Mouse (Mus musculus) liver, embryonic 14.5 days (tissue): ENCODE measurements around the gene Epb41l1. TPM values are rescaled to one million over a fixed set of nuclear protein-coding genes. Genes with fewer than 3 reads are reported as not detected.

Experiments
- ATAC-seq: fragments of 200-750 bp; cut with Nextera tagmentation; 2 replicates; pipeline ENCODE4 v1.8.0; 2017; ENCODE audit warnings: moderate number of reproducible peaks, mild to moderate bottlenecking, moderate library complexity; ENCODE audit not compliant: insufficient read depth
- DNase-seq, 3 experiments: peaks; one replicate each; pipeline ENCODE4 v3.0.0-alpha.2; 2012 to 2013; ENCODE audit warnings: low read depth in 3 of 3, low spot score in 3 of 3
- H3K27ac ChIP-seq: fragments of 300-500 bp; sonication (generic); 2 replicates; pipeline ENCODE4 v1.5.1; 2014; ENCODE audit warnings: moderate library complexity, mild to moderate bottlenecking, control low read depth, inconsistent platforms
- H3K27me3 ChIP-seq: fragments of 300-500 bp; sonication (generic); 2 replicates; pipeline ENCODE4 v1.6.1; 2014; ENCODE audit warnings: mild to moderate bottlenecking, low read length, moderate library complexity; ENCODE audit not compliant: control insufficient read depth, insufficient read depth
- H3K36me3 ChIP-seq: fragments of 300-500 bp; sonication (generic); replicated peaks from 2 replicates; pipeline ENCODE4 v1.6.1; 2014; ENCODE audit warnings: low read depth; ENCODE audit not compliant: control insufficient read depth, insufficient read depth
- H3K4me1 ChIP-seq, 2 experiments: fragments of 200-500 bp in 1 of 2; fragments of 300-500 bp in 1 of 2; sonication (generic) in 1 of 2; replicated peaks; 2 replicates each; pipeline ENCODE4 v1.6.1; 2012 to 2014; ENCODE audit warnings: antibody characterized with exemption in 1 of 2, inconsistent platforms in 1 of 2, low read length in 1 of 2; ENCODE audit not compliant: control insufficient read depth in 2 of 2, insufficient read depth in 2 of 2
- H3K4me2 ChIP-seq: fragments of 300-500 bp; sonication (generic); 2 replicates; pipeline ENCODE4 v1.6.1; 2014; ENCODE audit warnings: low read depth, mild to moderate bottlenecking, control low read depth, moderate library complexity
- H3K4me3 ChIP-seq, 2 experiments: fragments of 200-500 bp in 1 of 2; fragments of 300-500 bp in 1 of 2; sonication (generic) in 1 of 2; 2 replicates each; pipeline ENCODE4 v1.5.1; 2012 to 2014; ENCODE audit warnings: low read depth in 2 of 2, low read length in 2 of 2, mild to moderate bottlenecking in 2 of 2, control low read depth in 1 of 2, inconsistent platforms in 1 of 2, moderate library complexity in 1 of 2; ENCODE audit not compliant: insufficient read depth in 1 of 2
- H3K9ac ChIP-seq: fragments of 300-500 bp; sonication (generic); replicated peaks from 2 replicates; pipeline ENCODE4 v1.6.1; 2014; ENCODE audit warnings: mild to moderate bottlenecking, control low read depth, moderate library complexity
- H3K9me3 ChIP-seq: fragments of 300-500 bp; sonication (generic); 2 replicates; pipeline ENCODE4 v1.6.1; 2016; ENCODE audit warnings: low read length, mixed read lengths; ENCODE audit not compliant: control insufficient read depth
- CTCF ChIP-seq: IDR thresholded peaks from 2 replicates; pipeline ENCODE4 v1.5.1; 2016; ENCODE audit warnings: antibody characterized with exemption, low read depth, control low read depth
- EP300 ChIP-seq: IDR thresholded peaks from 2 replicates; pipeline ENCODE4 v1.6.1; 2016; ENCODE audit warnings: antibody characterized with exemption, low read depth
- WGBS: fragments of 180-500 bp; shearing (Covaris S2); extraction: QIAGEN DNeasy Blood & Tissue Kit; methylation state at CpG from one replicate; pipeline ENCODE4 v1.1.7; 2014; ENCODE audit not compliant: insufficient replicate concordance; 5-methylcytosine and 5-hydroxymethylcytosine counted together
- polyA plus RNA-seq, 2 experiments: library from polyadenylated mRNA; depleted of rRNA in 1 of 2; stranded (reverse) in 1 of 2; unstranded in 1 of 2; fragments of >200 nt; fragmentation: Nextera tagmentation in 1 of 2; extraction: Ambion mirVana in 1 of 2; gene quantifications; 2 replicates each; pipeline versions ENCODE4 v1.2.1 to v1.2.3; 2012 to 2014

Epb41l1 gene
- polyA plus RNA-seq, 2 experiments = 0.46 to 2.5 TPM

DNA sequence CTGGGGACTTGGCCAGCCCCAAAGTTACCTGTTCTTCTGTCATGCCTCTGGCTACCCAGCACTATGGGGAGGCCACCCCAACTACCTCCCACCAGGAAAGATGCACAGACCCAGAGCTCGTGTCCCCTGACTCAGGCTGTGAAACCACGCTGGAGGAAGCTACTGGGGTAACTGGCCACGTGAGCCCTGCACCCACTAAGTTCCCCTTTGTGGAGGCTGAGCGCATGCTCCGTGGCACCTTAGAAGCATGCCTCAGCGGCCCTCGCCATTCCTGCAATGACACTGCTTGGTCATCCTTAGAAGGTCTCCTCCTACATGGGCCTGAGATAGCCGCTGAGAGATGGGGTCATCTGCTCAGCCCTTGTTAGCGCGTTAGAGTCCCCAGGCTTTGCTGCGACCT is 102.3 kb downstream of the Epb41l1 start:
- Histone ChIP-seq H3K4me3 (no peak overlapping the region), H3K4me2 (no peak overlapping the region), H3K4me1 (no peaks in the 10 kb centered on the region), H3K9me3 (no peaks in the 10 kb centered on the region), H3K36me3 (no peaks in the 10 kb centered on the region), H3K9ac (no peak overlapping the region), H3K27me3 (no peaks in the 10 kb centered on the region), H3K27ac (no peak overlapping the region)
- ATAC-seq (no peak; the same call in 1 of the 2 replicates), DNase-seq (no peak)
- no peak for TF ChIP-seq EP300
- TF ChIP-seq CTCF = no peak
- 44% methylated on average over 11 of the region's 11 CpGs for WGBS

DNA sequence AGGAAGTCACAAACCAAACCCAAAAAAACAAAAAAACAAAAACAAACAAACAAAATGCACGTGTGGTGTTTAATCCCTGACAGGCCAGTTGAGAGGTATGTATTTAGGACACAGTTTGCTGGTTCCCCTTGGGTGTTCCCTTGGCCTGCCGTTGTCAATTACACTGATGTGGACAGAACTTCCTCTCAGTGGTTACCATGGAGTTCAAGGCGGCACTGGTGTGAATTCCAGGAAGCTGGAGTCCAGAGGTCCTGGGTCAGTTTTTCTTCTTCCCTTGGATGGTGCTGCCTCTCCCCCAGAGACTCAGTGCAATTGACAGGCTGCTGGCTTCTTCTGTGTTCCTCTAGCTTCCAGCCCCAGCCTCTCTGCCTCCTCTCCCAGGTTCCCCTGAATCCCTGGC is 103.4 kb downstream of the Epb41l1 start:
- 22% methylated on average over 3 of the region's 3 CpGs for WGBS
- Histone ChIP-seq H3K4me2 (no peak overlapping the region), H3K36me3 (no peaks in the 10 kb centered on the region), H3K9me3 (no peaks in the 10 kb centered on the region), H3K27me3 (no peaks in the 10 kb centered on the region), H3K4me3 (no peak overlapping the region), H3K27ac (no peak overlapping the region), H3K4me1 (no peaks in the 10 kb centered on the region), H3K9ac (no peak overlapping the region)
- TF ChIP-seq EP300 = no peak
- no peak for TF ChIP-seq CTCF
- no peak for DNase-seq
- no peak for ATAC-seq

DNA sequence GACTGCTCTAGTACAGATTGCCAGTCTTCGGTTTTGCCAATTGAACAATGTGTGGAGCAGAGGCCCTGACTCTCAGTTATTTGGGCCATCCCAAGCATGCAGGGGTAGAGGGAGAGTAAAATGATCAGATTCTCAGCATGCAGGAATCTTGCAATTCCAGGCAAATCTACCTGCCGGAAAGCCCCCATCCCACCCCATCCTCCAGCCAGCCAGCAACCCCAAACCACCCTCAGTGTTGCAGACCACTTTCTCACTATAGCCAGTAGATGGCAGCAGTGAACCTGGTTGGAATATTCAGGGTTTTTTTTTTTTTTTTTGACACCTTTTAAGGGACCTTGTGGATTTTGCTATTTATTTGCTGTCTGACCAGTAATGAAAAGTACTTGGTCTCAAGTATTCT is 109.0 kb downstream of the Epb41l1 start:
- H3K27me3 ChIP-seq = no peaks in the 10 kb centered on the region
- no peaks in the 10 kb centered on the region for H3K4me1 ChIP-seq
- no peaks in the 10 kb centered on the region for H3K9me3 ChIP-seq
- no peaks in the 10 kb centered on the region for H3K36me3 ChIP-seq
- no peak overlapping the region for H3K9ac ChIP-seq
- peak in 2 of 3 experiments; percentile 11 to 33 for DNase-seq
- no peak overlapping the region for H3K4me3 ChIP-seq
- no peak overlapping the region for H3K4me2 ChIP-seq
- ATAC-seq = no peak
- H3K27ac ChIP-seq = no peak overlapping the region
- no peak for TF ChIP-seq EP300
- TF ChIP-seq CTCF = peak; percentile 80
- WGBS = 35% methylated on average over 2 of the region's 2 CpGs

DNA sequence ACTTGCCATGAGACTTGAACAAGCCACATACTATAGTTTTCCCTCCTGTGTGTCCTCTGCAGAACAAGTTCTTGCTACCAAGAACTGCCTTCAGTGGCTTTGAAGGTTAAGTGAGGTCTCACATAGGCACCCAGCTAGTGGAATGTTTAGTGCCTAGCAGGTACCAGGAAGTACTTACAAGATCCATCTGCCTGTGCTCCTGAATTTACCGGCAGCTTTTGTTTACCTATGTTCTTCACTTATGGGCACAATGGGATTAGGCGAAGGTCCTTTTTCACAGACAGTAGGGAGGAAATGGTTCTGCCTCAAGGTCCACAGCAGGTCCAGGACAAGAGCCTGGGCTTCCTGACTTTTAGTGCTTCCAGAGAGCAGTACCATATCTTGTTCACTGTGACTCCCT is 112.5 kb downstream of the Epb41l1 start:
- TF ChIP-seq CTCF = no peak
- TF ChIP-seq EP300 = no peak
- Histone ChIP-seq H3K4me1 (no peaks in the 10 kb centered on the region), H3K4me3 (no peak overlapping the region), H3K36me3 (no peaks in the 10 kb centered on the region), H3K27me3 (no peaks in the 10 kb centered on the region), H3K27ac (no peak overlapping the region), H3K9me3 (no peaks in the 10 kb centered on the region), H3K4me2 (no peak overlapping the region), H3K9ac (no peak overlapping the region)
- DNase-seq (no peak), ATAC-seq (no peak)
- 65% methylated on average over 2 of the region's 2 CpGs for WGBS

DNA sequence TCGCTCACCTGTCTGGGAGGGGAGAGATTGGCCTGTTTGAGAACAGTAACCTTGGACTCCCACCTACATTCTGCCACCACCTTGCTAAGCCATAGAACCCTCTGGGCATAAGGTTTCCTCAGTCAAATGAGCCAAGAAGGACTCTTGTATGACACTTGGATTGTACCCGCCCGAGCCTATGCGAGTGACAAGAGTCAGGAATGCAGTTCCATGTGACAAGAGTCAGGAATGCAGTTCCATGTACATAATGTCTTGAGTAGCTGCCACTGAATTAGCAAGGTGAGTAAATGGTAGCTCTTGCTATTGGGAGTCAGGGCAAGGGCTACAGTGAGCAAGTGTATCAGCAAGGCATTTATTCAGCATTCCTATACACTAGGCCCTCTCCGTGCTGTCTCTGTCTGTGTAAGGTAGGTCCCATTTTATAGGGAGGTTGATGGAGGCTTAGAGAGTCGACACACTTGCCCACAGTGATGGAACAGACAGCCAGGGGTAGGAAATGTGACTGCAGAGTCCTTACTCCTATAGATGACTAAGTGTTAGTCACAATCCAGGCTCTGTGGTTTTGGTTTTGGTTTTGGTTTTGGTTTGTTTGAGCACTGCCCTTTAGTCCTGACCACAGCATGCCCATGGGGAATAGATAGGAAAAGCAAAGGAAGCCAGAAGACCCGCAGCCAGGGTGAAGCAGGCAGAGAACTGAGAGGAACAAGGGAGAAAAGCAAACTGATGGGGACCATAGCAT is 118.3 kb downstream of the Epb41l1 start:
- H3K9me3 ChIP-seq = no peaks in the 10 kb centered on the region
- DNase-seq = no peak
- no peaks in the 10 kb centered on the region for H3K36me3 ChIP-seq
- no peak for ATAC-seq
- no peak overlapping the region for H3K4me3 ChIP-seq
- no peaks in the 10 kb centered on the region for H3K4me1 ChIP-seq
- H3K9ac ChIP-seq = no peak overlapping the region
- H3K27me3 ChIP-seq = no peaks in the 10 kb centered on the region
- TF ChIP-seq EP300 = no peak
- no peak overlapping the region for H3K27ac ChIP-seq
- 49% methylated on average over 7 of the region's 7 CpGs for WGBS
- no peak overlapping the region for H3K4me2 ChIP-seq
